8 mouse cellular contexts compared by ENCODE assay signal in the genomic region with DNA sequence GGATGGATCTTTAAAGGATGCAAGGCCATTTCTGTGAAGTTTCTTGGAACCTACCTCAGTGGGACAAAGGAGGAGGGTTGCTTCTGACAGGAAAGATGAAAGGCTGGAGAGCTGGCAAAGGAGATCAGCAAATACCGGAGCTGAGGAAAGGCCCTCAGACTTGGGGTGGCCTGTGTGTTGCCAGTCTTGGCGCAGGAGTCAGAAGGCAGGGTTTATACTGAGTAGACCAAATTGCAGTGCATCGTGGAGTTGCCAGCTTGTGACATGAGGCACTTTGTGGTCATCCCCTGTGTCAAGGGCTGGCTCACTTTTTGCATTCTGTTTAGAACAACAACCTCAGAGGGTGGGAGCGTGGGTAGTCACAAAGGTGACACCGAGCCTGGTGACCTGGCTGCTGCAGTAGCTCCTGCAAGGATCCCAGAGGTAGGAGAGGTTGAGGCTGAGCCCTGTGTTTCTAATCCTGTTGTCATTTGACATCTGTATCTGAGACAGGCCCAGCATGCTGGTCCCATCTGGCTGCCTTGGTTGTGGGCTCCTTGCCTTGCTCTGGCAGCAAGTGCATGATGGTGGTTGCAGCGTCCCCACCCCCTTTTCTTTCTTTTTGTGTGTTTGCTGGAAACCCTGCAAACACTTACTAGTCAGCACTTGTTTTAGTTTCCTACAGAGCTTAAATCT. TPM values are rescaled to one million over a fixed set of nuclear protein-coding genes. Genes with fewer than 3 reads are reported as not detected.
DNase-seq lines count a peak whose midpoint lies in the region; ATAC-seq and TF ChIP-seq lines count a peak whose summit lies in the region.

No protein-coding gene starts in this region.

- H3K4me1 ChIP-seq in thymus, adult 2 months (replicated peaks; ENCODE audit: control insufficient read depth, insufficient read depth, low read length) = peaks cover 26% of the 10 kb centered on the region
- H3K4me1 ChIP-seq in limb, embryonic 13.5 days = peaks cover 29% of the 10 kb centered on the region

- peaks cover 6% of the 10 kb centered on the region; the same call in 1 of the 2 replicates for H3K9me3 ChIP-seq in limb, embryonic 13.5 days

- no peak for DNase-seq in gastrocnemius, adult 2 months
- no peak for DNase-seq in gastrocnemius, adult 8-10 months (ENCODE audit: low spot score in 2 of 2)
- DNase-seq in thymus, postnatal 14 days = peak; percentile 33
- DNase-seq in thymus, adult 2 months = no peak
- peak; percentile 10 to 15 for DNase-seq in thymus, postnatal 36 days
- no peak for DNase-seq in frontal cortex, postnatal 14 days (ENCODE audit: low spot score in 2 of 2)
- DNase-seq in spleen, adult 18-20 months = no peak

- 81% methylated on average over 6 of the region's 6 CpGs for WGBS in thymus, adult 2 months
- WGBS in limb, embryonic 13.5 days = 73% methylated on average over 6 of the region's 6 CpGs

- peak overlapping the region; percentile 43 for H3K27ac ChIP-seq in gastrocnemius, adult 2 months
- no peak overlapping the region for H3K27ac ChIP-seq in thymus, adult 2 months (ENCODE audit: control insufficient read depth, insufficient read depth, low read length)
- H3K27ac ChIP-seq in limb, embryonic 13.5 days = peak overlapping the region; percentile 58; the same call in 1 of the 2 replicates

- no peak for TF ChIP-seq CTCF in gastrocnemius, adult 2 months (IDR thresholded peaks at IDR 0.05)
- no peak for TF ChIP-seq CTCF in thymus, adult 2 months (IDR thresholded peaks at IDR 0.05; ENCODE audit: borderline replicate concordance, control insufficient read depth, extremely low read depth, insufficient read depth, low read length, poor library complexity)

- H3K4me3 ChIP-seq in gastrocnemius, adult 2 months = peak overlapping the region; percentile 87
- no peak overlapping the region for H3K4me3 ChIP-seq in thymus, adult 2 months (ENCODE audit: control insufficient read depth, insufficient read depth, low read length)
- H3K4me3 ChIP-seq in limb, embryonic 13.5 days = peak overlapping the region; percentile 88

- no peak for ATAC-seq in limb, embryonic 13.5 days (ENCODE audit: low FRiP score, low read depth)

- H3K36me3 ChIP-seq in thymus, adult 2 months (ENCODE audit: control insufficient read depth, insufficient read depth, low read length) = no peaks in the 10 kb centered on the region
- H3K36me3 ChIP-seq in limb, embryonic 13.5 days = peaks cover 28% of the 10 kb centered on the region

- intact Hi-C loops in gastrocnemius, adult 2 months (cut with DNase I) = loop anchor here (2.0 kb wide), 1 partner anchor 22 kb away; no protein-coding TSS in a partner anchor

- peak overlapping the region; percentile 98 for H3K9ac ChIP-seq in limb, embryonic 13.5 days

- peak overlapping the region; percentile 81 for H3K4me2 ChIP-seq in limb, embryonic 13.5 days (replicated peaks)

- no peak for TF ChIP-seq POLR2A in thymus, adult 2 months (IDR thresholded peaks at IDR 0.05; ENCODE audit: control insufficient read depth, extremely low read depth, insufficient read depth, low read length, poor library complexity)

- no peaks in the 10 kb centered on the region for H3K27me3 ChIP-seq in thymus, adult 2 months (ENCODE audit: control insufficient read depth, insufficient read depth, low read length)
- H3K27me3 ChIP-seq in limb, embryonic 13.5 days = no peaks in the 10 kb centered on the region

RNA-seq across cellular contexts. Expression of gene Rgs12, which starts 1.4 kb away (rescaled TPM):
- 1 to 10 TPM; 2.2 to 3.0 TPM for total RNA-seq in gastrocnemius, adult 2 months (2021)
- 1 to 10 TPM; 1.8 to 2.6 (median 2.2) TPM for total RNA-seq in gastrocnemius, adult 8-10 months (2022)
- 50.7 and 51.7 TPM in 2 replicates for polyA plus RNA-seq in thymus, adult 2 months (2012; rRNA removed)
- 50.4 and 54.0 TPM in 2 replicates for polyA plus RNA-seq in limb, embryonic 13.5 days (2015; fragmentation: Nextera tagmentation; extraction: Ambion mirVana)

RNA-seq across cellular contexts. Expression of gene Msantd1, which starts 42.8 kb away (rescaled TPM):
- total RNA-seq in gastrocnemius, adult 2 months (2021) = 1 to 10 TPM in 1 of 2 experiments, under 1 TPM in 1; 0.33 to 1.1 TPM
- total RNA-seq in gastrocnemius, adult 8-10 months (2022) = under 1 TPM; 0.10 to 0.56 (median 0.20) TPM
- 3.9 and 6.5 TPM in 2 replicates for polyA plus RNA-seq in thymus, adult 2 months (2012; rRNA removed)
- 0.47 and 0.66 TPM in 2 replicates for polyA plus RNA-seq in limb, embryonic 13.5 days (2015; fragmentation: Nextera tagmentation; extraction: Ambion mirVana)

Comparison
In these comparisons a context has a peak if more than half of its experiments do, and no peak if none do; other contexts are left out.
1. DNase-seq: peak in thymus, postnatal 14 days (single experiment) and thymus, postnatal 36 days (2 of 2); none in gastrocnemius, adult 2 months (single experiment), gastrocnemius, adult 8-10 months (0 of 2), thymus, adult 2 months (single experiment), frontal cortex, postnatal 14 days (0 of 2) and spleen, adult 18-20 months (0 of 2).